Mouse (Mus musculus): ENCODE measurements at regions not wholly inside any gene's neighbourhood (a gene's known extent, or its start where the extent isn't known, plus 50 kb on each side); places are given as distances from the start of the nearest gene placed in this dataset.
"Not testable (repeated sequence)": the region's sequence is repeated elsewhere in the genome, so short reads cannot be mapped to it uniquely, and the experiment has no call there.

DNA sequence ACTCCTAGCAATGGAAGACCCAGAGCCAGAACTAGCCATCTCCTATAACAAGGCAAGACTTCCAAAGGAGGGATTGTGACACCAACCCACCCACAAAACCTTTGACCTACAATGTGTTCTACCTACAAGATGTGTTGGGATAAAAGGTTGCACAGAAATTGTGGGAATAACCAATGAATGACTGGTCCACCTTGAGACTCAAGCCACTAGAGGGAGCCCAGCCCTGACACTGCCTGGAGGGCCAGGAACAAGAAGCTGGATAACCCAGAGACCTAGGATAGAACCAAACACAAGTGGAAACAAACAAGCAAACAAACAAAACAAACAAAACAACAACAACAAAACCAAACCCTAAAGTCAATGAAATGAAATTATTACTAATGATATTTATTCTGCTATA is 288.8 kb downstream of the Dchs2 start:
- no peak for DNase-seq (ENCODE audit: extremely low spot score)

DNA sequence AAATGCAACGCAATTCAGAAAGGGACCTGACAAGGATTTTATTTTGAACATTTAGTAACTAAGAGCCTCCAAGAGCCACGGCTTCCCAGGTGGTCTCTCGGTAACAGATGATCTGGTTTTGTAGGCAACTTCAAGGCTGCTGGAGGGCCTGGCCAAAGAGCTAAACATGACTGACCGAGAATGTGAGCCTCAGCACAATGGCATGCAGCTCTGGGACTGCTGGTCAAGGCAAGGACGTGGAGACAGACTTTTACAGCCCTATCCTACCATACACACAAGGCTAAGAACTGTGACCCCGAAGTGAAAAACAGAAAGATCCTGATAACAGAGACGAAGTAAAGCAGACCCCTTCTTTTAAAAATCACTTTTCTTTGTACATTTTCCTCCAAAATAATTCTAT is 296.5 kb downstream of the Dchs2 start:
- DNase-seq (ENCODE audit: extremely low spot score): no peak

DNA sequence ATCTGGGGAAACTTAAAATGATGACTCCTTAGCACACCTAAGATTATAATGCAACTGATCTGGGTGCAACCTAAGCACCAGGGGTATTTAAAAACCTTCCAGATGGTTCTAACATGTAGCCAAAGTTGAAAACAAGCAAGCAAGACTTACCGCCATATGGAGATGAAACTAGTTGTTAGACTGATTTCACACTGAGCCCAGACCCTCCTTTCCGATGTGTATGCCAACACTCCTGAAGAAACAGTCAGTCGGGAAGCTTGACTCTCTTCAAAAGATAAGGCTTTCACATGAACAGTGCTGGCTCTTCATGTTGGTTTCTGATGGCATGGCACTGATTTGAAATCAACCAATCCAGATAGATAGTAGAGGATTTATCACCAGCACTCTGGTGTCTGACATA is 301.6 kb downstream of the Dchs2 start:
- no peak for DNase-seq (ENCODE audit: extremely low spot score)

DNA sequence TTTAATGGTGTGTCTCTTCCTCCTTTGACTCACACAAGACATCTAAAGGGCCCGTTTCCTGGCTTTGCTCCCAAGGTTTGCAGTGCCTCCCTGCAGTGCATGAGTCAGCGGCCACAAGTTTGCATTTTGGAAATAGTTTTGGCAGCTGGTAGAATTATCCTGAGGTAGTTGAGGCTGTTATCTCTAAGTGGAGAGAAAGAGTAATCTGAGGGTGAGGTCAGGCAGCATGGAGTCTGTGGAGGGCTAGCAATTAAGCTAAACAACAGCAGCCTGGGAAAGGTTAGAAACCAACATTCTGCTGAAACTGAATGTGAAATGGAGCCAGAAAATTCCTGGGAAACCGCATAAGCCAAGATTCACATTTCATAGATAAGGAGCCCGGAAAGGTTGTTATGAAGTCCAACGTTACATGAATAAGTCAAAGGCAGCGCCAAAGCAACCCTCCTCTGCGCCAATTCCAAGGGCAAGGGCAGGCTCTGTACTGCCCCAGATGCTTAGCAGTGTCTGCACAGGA is 318.5 kb downstream of the Dchs2 start:
- DNase-seq (ENCODE audit: extremely low spot score): no peak

DNA sequence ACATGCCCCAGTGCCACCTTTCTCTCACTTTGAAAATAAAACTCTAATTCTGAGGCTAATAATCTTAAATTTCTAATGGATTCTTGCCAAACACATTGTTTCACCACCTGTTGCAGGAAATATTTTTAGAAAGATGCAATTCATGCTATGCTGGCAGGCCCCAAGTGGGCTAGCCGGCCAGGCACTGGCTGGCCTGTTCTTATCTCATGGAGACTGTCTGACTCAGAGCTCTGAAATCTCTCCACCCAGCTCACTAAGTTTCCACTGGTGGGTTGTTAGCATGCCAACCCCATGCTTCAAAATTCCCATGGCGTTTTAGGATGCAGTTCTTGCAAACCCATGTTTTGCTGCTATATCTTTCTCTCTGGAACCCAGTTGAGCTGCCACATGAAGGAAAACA is 315.5 kb upstream of the Sfrp2 start:
- no peak for DNase-seq (ENCODE audit: extremely low spot score)

DNA sequence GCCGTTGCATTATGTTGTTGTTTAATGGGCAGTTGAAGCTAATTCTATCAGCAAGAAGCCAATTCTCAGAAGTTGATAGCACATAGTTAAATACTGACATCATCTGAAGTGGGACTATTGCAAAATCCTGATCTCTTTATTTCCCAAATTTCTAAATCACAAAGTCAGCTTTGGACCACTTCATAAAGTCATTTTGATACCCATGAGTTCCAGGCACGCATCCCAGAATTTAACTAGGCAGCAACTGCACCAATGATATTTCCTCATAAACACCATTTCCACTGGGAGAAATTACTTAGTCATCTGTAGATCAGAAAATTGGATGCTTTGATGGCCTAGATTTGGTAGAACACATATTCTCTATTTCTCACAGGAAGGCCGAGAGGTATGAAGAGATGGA is 314.8 kb upstream of the Sfrp2 start:
- DNase-seq (ENCODE audit: extremely low spot score): no peak

DNA sequence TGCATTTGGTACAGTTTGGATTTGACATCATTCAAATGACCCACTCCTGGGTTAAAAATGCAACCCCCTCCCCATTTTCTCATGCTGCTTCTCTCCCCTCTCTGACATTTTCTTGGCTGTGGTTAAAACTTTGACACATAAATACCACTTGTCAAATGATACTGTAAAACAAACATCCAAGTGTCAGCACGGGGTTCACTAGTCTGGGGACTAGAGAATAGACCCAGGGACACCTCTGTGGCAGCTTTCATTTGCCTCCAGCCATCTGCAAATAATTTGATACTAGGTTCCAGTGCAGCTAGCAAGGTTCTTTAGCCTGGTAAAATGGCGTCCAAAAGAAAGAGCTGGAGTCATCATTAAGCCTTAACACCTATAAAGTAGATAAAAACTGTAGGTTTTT is 312.7 kb upstream of the Sfrp2 start:
- DNase-seq (ENCODE audit: extremely low spot score): no peak

DNA sequence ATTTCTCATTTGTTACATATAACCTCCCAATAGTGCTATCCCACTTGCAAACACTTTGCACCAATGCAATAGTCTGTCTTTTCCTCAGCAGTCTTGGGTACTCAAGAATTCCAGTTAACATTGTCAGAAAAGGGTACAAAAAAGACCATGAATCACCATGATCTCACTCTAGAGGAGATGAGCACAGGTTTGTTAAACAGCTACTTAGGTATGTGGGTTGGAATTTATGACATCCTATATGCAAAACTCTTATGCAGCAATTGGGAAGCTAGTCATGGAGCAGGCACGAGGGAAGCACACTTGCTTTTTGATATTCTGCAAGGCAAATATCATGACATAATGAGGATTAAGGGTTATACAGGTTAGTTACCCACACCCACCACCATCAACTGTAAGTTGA is 307.7 kb upstream of the Sfrp2 start:
- no peak for DNase-seq (ENCODE audit: extremely low spot score)

DNA sequence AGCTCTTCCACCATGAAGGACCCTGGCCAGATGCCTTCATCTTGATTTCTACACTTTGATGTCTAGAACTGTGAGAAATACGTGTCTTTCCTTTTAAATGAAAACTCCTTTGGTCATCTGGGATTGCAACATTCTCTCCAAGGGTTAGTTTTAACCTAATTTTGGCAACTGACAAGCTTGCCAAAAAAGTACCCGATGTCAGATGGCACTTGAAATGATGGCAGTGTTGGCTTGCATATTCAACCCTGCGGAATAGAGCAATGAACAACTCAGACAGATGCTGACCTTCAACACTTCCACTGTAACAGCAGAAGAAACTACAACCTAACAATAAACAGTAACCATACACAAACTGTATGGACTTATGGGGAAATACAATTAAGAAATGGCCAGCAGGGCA is 286.9 kb upstream of the Sfrp2 start:
- DNase-seq (ENCODE audit: extremely low spot score): no peak

DNA sequence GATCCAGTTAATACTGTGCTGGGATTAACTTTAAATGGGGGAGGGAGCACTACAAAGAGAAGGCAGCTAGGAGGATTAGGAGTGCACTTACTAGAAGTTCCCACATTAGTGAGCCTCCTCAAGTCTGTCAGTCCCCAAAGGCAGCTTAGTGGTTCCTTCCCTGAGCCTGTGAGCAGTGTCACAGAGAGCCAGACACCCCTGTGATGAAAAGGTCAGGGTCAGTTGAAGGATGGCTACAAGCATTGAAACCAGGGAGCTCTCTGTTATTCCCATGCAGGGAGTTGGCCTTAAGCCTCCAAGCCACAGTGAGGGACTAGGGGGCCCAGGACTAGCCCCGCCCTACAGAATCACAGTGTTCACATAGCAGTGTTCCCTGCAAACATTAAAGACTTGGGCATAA is 285.9 kb upstream of the Sfrp2 start:
- DNase-seq (ENCODE audit: extremely low spot score): no peak

DNA sequence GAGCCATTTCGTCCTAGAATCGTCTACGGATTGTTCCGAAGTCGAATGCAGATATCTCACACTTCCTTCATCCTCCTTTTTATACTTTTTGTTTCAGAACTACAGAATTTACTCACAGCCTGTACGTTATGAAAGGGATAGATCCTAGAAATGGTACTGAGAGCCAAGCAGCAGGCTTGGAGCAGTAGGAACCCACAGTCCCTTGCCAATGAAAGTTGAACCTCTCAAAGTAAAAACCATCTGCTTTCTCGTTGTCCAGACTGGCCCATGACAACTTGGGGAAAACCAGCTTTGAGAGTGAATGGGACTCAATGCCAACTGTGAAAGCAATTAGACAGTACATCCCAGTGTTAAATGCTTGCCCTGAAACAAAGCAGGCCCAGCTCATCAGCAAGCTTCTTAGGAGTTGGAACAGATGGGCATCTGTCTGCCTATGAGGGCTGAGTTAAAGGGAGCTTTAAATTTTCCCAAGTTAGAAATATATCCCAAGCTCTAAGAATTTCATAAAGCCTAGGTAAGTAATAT is 279.9 kb upstream of the Sfrp2 start:
- no peak for DNase-seq (ENCODE audit: extremely low spot score)

DNA sequence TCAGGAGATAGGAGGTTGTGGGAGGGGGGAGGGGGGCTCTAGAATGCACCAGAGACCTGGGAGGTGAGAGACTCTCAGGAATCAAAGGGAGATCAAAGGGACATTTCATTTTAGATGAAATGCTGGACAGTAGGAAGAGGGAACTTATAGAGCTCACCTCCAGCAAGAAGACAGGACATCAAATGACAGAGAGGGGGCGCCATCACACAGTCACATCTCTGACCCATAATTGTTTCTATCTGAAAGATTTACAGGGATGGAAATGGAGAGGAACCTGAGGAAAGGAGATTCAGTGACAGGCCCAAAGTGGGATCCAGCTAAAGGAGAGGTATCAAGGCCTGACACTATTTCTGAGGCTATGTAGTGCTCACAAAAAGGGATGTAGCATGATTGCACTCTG is 270.5 kb upstream of the Sfrp2 start:
- peak; percentile 13 for DNase-seq (ENCODE audit: extremely low spot score)

DNA sequence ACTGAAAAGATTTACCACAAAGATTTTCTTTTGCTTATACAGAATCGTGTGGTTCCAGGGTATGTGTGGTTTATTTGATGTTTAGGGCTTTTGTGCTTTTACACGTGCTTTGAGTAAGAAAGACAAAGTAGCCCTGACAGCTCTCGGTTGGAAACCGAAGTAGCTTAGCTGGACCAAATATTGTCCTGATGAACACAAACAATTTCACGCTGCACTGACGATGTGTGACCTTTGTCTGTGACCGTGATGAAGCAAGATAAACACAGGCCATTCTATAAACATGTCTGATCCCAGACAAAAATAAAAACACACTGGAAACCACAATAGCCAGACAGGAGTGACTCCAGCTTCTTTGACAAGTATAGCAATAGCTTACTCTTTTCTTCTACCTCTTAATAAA is 262.2 kb upstream of the Sfrp2 start:
- no peak for DNase-seq (ENCODE audit: extremely low spot score)

DNA sequence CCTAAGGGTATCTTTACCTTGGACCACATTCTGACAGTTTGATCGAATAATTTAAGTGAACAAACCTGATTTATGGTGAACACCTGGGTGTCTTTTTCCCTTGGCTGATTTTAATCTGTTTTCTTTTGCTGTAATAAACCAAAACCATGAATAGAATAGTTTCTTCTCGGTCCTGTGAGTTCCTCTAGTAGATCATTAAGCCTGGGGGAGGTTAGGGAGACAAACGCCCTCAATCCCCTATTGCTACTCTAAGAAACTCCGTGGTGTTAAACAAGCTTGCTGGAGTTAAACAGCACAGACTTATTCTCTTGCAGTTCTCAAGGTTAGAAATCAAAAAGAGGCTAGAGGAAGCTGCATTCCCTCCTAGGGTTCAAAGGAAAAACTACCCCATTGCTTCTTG is 249.5 kb upstream of the Sfrp2 start:
- no peak for DNase-seq (ENCODE audit: extremely low spot score)

DNA sequence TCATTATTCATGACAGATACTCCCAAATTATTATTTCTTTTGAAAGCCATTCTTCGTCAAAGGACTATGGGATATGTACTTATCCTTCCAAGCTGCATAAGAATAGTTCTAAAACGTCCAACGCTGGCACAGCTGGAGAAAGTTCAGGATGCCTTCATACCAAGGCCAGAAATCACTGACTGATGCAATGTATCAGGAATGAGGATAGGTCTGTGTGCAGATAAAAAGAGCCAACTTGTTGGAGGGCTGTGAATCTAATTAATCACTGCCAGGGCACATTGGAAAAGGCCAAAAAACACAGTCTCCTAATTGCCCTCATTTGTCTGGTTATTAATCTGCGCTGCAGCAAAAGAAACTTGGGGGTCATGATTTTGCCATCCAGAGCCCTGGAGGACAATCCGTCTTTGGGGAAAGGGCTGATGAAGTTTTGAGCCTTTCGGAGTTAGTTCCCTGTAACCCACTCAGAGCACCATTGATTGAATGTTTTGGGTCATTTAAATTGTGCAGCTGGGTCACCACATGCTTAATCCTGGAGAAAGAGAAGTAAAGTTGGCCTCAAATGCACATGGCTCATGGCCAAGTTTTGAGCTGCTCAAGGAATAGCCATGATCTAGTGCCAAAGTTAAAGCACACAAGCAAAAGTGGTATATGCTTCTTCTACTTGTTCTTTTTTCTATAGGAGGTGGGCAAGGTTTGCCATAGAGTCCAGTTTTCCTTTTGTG is 248.0 kb upstream of the Sfrp2 start:
- DNase-seq (ENCODE audit: extremely low spot score): no peak

DNA sequence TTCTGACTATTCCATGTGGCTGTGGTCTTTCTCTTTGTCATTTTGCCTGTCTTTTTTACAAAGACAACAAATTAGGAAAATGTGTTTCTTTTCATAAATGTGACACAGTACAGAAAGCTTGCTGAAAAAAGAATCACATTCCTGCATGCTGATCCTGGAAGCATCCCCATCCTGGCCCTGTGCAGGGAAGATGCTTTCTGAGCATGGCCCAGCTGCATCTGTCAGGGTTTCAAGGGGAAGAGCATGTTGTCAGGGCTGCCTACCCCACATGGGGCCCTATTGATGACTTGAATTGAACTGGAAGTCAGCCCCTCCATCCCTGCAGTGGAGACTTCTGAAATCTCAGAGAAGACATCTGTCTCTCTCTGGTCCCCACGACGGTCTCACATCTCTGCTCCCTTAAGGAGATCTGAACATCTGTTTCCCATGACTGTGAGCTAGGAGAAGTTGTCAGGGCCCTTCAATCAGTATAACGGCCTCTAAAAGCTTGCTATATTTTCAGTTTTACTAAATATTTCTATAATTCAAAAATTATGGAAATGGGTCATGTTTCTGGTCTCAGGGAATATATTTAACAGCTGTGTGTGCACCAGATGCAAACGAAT is 235.8 kb upstream of the Sfrp2 start:
- DNase-seq (ENCODE audit: extremely low spot score): no peak

DNA sequence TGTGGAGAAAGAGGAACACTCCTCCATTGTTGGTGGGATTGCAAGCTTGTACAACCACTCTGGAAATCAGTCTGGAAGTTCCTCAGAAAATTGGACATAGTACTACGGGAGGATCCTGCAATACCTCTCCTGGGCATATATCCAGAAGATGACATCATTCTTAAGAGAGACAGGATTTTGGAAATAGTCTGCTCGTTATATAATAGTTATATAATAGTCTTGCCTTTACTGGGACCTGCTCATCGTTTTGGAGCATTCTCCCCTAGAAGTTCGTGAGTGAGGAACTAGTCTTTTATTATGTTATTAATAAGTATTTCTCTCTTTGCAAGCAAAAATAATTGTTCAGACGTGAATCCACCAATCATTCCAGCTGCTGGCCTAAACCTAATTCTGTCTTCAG is 229.5 kb upstream of the Sfrp2 start:
- DNase-seq (ENCODE audit: extremely low spot score): not testable (repeated sequence)

DNA sequence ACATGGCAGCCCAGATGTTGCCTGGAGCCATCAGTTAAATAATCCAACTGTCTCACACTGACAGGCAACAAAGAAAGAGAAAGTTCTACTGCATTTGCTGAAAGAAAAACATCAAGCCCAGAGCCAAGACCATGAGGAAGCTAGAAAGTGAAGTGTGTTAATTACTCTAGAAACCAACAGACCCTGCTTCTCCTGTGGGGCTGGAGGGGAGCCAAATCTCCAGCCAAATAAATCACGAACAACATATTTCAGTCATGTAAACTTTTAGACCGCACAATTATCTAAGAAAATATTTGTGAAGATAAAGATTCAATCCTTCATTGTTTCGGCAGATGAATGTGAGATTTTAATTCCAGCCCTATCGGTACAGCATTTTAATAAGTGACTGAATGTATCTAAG is 228.9 kb upstream of the Sfrp2 start:
- DNase-seq (ENCODE audit: extremely low spot score): no peak

DNA sequence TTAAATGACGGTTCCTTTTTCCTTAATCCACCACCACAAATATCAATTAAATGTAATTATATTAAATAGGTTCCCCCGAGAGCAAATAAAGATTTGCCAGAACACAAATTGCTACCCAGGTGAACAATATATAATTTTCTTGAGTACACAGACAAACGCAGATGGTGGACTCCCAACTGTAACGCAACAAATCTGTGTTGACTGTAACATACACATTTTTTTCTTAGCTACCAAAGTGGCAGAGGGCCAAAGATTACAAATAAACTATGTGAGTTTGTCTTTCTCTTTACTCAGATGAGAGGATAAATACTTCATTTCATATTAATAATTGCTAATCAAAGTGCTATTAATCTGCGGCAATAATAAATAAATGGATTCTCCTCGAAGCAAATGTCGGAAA is 228.4 kb upstream of the Sfrp2 start:
- DNase-seq (ENCODE audit: extremely low spot score): no peak

DNA sequence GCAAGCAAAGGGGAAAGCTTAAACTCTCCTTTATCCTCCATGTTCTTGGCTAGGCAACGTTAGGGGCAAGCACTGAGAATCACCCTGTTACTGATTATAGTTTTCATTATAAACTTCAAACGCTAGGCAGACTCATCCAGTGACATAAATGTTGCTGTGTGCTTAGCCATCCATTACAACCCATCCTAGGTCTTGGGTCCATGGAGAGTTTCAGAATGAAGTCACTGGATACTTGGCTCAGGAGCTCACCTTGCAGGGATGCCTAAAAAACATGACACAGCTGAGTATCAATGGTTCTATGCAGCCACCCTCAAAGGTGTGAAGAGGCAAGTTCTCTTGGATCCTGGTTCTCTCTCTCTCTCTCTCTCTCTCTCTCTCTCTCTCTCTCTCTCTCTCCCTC is 227.2 kb upstream of the Sfrp2 start:
- no peak for DNase-seq (ENCODE audit: extremely low spot score)

DNA sequence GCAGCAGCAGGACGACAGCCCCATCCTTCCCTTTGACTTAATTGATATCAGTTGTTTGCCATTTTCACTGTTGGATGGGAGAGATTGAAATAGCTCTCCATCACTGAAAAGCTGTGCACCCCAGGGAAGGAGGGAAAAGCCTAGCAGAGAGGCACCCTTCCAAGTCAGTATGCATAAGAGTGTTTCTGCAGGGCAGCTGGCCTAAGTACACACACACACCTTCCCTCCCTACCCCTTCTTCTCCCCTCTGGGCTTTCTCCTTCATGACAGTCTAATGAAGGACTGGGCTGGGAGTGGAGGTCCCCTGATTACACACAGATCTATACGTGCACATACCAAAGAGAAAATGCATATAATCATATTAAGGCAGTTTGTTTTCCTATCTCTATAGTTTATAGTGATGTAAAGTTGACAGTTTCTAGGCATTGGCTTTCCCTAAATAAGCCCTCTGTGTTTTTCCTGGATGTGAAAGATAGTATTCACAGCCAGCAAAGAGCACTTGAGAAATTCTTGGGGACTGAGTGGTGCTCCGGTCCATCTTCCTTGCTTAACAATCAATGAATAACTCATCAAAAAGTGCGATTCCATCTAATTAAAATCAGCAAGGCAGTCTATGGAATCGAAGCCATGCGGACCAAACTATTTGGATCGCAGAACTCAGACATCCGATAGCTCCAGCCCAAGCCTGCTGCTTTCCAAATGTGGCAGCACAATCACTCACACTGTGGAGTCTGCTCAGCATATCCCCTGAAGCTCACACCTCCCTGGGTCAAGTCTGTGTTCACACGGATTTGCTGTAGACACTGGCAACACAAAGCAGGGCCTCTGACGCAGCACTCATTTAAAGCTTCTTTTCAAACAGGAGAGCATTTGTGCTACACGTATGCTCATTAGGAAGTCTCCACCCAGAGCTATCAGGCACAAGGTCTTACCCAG is 224.9 kb upstream of the Sfrp2 start:
- no peak for DNase-seq (ENCODE audit: extremely low spot score)

DNA sequence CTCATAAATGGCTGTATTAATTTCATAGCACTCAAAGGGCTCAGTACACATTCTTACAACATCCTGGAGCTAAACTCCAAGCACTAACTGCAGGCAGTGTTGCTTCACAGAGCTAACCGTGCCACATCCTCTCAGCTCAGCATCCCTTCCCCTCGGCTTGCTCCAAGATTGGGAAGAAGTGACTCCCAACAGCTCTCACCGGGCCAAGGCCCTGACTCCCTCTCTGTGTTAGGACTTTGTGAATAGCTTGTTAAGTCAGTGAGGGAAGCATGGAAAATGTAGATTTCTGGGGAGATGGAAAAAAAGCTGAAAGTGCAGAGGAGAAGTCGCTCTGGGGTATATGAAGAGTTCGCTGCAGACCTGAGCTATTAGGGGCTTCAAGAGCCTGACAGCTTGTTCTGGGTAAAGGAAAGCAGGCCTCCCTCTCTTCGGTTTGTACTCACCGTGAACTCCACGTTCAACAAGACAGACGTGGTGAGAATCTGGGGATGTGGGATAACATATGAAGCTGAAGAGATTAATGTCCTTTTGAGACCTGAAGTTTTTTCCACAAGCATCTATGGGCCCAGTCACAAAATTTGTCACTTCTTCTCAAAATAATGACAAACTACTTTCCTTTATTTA is 213.5 kb upstream of the Sfrp2 start:
- no peak for DNase-seq (ENCODE audit: extremely low spot score)

All from embryo, embryonic 9.5 days (tissue).